Mouse (Mus musculus): ENCODE measurements around the gene Cux1.

GRCm38 (mm10) chr5:136557446-136557845 lies 9.8 kb downstream of the Cux1 start:
- no peak for TF ChIP-seq POLR2A (IDR thresholded peaks at IDR 0.05; ENCODE audit: borderline replicate concordance, low read depth, low read length)
- no peak for TF ChIP-seq CTCF (IDR thresholded peaks at IDR 0.05; ENCODE audit: low read depth, low read length)
